Mouse (Mus musculus) embryonic fibroblast, embryonic 13.5 days (primary cell): ENCODE measurements around the gene Sestd1.

ENCODE experiments used
- CTCF ChIP-seq: IDR thresholded peaks from 2 replicates; pipeline ENCODE4 v1.5.1; 2011; ENCODE audit warnings: mild to moderate bottlenecking, control low read depth, low read length, moderate library complexity, borderline replicate concordance; ENCODE audit not compliant: insufficient read depth
- POLR2A ChIP-seq: IDR thresholded peaks from 2 replicates; pipeline ENCODE4 v1.6.1; 2011; ENCODE audit warnings: low read depth, mild to moderate bottlenecking, control low read depth, low read length, moderate library complexity

GRCm38 (mm10) chr2:77220960-77221359 is 59.4 kb downstream of the Sestd1 start:
- TF ChIP-seq CTCF: no peak
- no peak for TF ChIP-seq POLR2A
